Mouse (Mus musculus) hindbrain, embryonic 12.5 days (tissue): ENCODE data around the gene Scn2b. TPM values are rescaled to one million over a fixed set of nuclear protein-coding genes. Genes with fewer than 3 reads are reported as not detected.

Source experiments
- ATAC-seq: fragments of 200-750 bp; cut with Nextera tagmentation; 2 replicates; pipeline ENCODE4 v1.8.0; 2017; ENCODE audit warnings: moderate TSS enrichment; ENCODE audit not compliant: low FRiP score
- H3K27ac ChIP-seq: fragments of 300-500 bp; sonication (generic); 2 replicates; pipeline ENCODE4 v1.5.1; 2016; ENCODE audit warnings: mild to moderate bottlenecking
- H3K27me3 ChIP-seq: fragments of 300-500 bp; sonication (generic); 2 replicates; pipeline ENCODE4 v1.6.1; 2016; ENCODE audit warnings: mild to moderate bottlenecking
- H3K36me3 ChIP-seq: fragments of 300-500 bp; sonication (generic); 2 replicates; pipeline ENCODE4 v1.6.1; 2016; ENCODE audit warnings: mild to moderate bottlenecking
- H3K4me1 ChIP-seq: fragments of 300-500 bp; sonication (generic); 2 replicates; pipeline ENCODE4 v1.6.1; 2016
- H3K4me2 ChIP-seq: fragments of 300-500 bp; sonication (generic); replicated peaks from 2 replicates; pipeline ENCODE4 v1.6.1; 2016; ENCODE audit warnings: mild to moderate bottlenecking
- H3K4me3 ChIP-seq: fragments of 300-500 bp; sonication (generic); 2 replicates; pipeline ENCODE4 v1.5.1; 2016; ENCODE audit warnings: mild to moderate bottlenecking
- H3K9ac ChIP-seq: fragments of 300-500 bp; sonication (generic); 2 replicates; pipeline ENCODE4 v1.6.1; 2016; ENCODE audit warnings: mild to moderate bottlenecking, moderate library complexity
- H3K9me3 ChIP-seq: fragments of 300-500 bp; sonication (generic); replicated peaks from 2 replicates; pipeline ENCODE4 v1.6.1; 2016; ENCODE audit warnings: mild to moderate bottlenecking
- WGBS: fragments of 180-500 bp; shearing (Covaris S2); methylation state at CpG from one replicate; pipeline ENCODE4 v1.1.7; 2016; 5-methylcytosine and 5-hydroxymethylcytosine counted together
- polyA plus RNA-seq: library from polyadenylated mRNA; unstranded; fragments of >200 nt; fragmentation: Nextera tagmentation; extraction: Ambion mirVana; gene quantifications from 2 replicates; pipeline ENCODE4 v1.2.1, GENCODE M21; 2016

Gene Scn2b
- polyA plus RNA-seq, 1 experiment from 2014 or later = 4.7 TPM

DNA sequence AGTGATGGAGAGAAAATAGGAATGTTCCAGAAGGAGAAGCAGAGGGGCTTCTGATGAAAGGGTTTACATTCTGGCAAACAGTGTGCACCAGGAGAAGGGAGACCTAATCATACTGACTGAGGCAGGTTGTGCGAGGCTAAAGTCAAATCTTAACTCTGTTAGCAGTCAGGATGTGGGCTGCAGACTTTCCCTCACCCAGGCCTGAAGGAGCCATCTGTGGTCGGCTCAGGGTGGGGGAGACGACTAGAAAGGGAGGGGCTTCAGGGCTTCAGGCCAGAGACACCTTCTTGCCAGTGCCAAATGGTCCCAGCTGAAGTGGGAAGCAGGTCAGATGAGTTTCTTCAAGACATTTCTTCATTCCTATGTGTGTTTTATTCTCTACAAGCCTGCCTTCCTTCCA lies 19.2 kb upstream of the Scn2b start:
- Histone ChIP-seq H3K27me3 (0 out of 2 replicates have a peak, but pooled peaks cover 3% of the 10 kb centered on the region), H3K4me3 (no peak overlapping the region), H3K27ac (no peak overlapping the region), H3K9me3 (no peaks in the 10 kb centered on the region), H3K4me2 (no peak overlapping the region), H3K9ac (no peak overlapping the region), H3K36me3 (no peaks in the 10 kb centered on the region), H3K4me1 (no peaks in the 10 kb centered on the region)
- ATAC-seq = no peak
- WGBS = 66% methylated on average over 3 of the region's 3 CpGs

DNA sequence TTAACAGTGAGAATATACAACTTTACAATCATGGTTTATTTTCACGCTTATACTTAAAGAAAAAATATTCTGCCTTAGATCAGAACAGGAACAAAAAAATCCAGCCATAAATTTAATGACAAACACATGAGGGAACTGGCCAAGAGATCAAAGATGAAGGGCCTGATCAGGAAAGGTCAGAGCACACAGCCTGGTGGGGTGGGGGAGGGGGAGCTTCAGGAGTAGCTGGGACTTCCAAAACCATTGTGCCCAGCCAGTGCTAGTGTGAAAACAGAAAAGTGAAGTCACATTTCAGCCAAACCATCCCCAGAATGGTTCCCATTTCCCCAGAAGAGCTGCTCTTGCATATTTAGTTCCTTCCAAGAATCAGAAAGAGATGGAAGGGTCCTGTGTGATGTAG lies 15.1 kb upstream of the Scn2b start:
- 71% methylated on average over 1 of the region's 1 CpGs for WGBS
- H3K27ac ChIP-seq = no peak overlapping the region
- no peaks in the 10 kb centered on the region for H3K27me3 ChIP-seq
- no peaks in the 10 kb centered on the region for H3K9me3 ChIP-seq
- no peak for ATAC-seq
- H3K4me3 ChIP-seq = no peak overlapping the region
- no peak overlapping the region for H3K4me2 ChIP-seq
- H3K4me1 ChIP-seq = no peaks in the 10 kb centered on the region
- H3K9ac ChIP-seq = no peak overlapping the region
- no peaks in the 10 kb centered on the region for H3K36me3 ChIP-seq

DNA sequence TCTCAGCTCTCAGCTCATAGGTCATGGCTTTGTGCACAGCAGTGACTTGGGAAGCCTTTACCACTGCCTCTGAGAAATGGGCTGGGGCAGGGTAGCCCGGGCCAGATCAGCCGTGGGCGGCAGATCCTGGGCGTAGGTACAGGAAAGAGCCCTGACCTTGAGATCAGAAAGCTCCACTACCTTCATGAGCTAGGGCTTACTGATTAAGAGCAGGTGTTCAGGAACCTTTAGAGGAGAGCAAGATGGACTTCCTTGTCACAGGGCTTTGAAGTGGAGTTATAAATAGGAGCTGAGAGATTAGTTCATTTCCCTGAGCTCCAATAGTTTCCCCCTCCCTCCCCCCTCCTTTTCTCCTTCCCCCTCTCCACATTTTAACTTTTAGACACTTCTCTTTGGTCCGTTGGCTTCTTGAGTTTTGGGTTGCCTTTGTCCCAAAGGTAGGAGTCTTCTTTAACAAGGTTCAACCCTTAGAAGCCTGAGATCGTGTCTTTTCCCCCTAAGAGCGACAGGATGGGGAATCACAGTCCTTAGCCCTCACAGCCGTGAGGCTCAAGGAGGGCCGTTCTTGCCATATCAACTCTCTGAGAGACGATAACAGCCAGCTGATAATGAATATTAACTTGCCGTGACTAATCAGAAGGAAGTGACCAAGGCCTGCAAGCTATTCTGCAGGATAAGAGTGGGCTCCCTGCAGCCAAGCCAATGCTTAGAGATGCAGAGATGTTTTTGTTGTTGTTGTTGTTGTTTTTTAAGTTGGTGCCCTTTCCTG lies 14.2 kb upstream of the Scn2b start:
- ATAC-seq = no peak
- Histone ChIP-seq H3K4me1 (no peaks in the 10 kb centered on the region), H3K27ac (no peak overlapping the region), H3K36me3 (no peaks in the 10 kb centered on the region), H3K27me3 (no peaks in the 10 kb centered on the region), H3K9ac (no peak overlapping the region), H3K4me2 (no peak overlapping the region), H3K4me3 (no peak overlapping the region), H3K9me3 (no peaks in the 10 kb centered on the region)
- 74% methylated on average over 11 of the region's 11 CpGs for WGBS

GRCm38 (mm10) chr9:45105596-45106374 lies 11.8 kb upstream of the Scn2b start:
- Histone ChIP-seq H3K27ac (no peak overlapping the region), H3K4me2 (no peak overlapping the region), H3K4me3 (no peak overlapping the region), H3K9me3 (no peaks in the 10 kb centered on the region), H3K9ac (no peak overlapping the region), H3K36me3 (no peaks in the 10 kb centered on the region), H3K4me1 (no peaks in the 10 kb centered on the region), H3K27me3 (no peaks in the 10 kb centered on the region)
- ATAC-seq = no peak
- WGBS = 90% methylated on average over 2 of the region's 2 CpGs

DNA sequence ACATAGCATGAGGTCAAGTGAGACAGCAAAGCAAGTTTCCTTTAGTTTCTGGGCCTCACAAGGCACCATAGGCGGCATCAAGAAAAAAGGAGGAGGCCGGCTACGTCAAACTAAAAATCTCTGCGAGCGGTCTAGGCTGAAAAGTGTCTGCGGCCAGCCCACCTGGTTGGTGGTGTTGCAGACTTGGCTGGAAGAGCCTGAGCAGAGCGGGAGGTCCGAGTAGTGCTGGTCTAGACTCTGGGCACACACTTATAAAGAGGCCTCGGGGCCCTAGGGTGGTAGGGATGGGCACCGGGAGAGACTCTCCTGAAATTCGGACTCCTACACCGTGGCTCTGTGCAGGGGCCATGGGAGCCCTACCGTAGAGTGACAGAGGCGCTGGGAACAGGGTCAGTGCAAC lies 1.9 kb upstream of the Scn2b start:
- peak overlapping the region; percentile 58 for H3K4me2 ChIP-seq
- peak overlapping the region; percentile 47 for H3K9ac ChIP-seq
- 0 out of 2 replicates have a peak overlapping the region, but pooled peaks have one; percentile 12 for H3K27ac ChIP-seq

GRCm38 (mm10) chr9:45116819-45117218 lies 763 bp upstream of the Scn2b start:
- Histone ChIP-seq H3K9ac (no peak overlapping the region), H3K4me3 (no peak overlapping the region), H3K36me3 (no peaks in the 10 kb centered on the region), H3K9me3 (no peaks in the 10 kb centered on the region), H3K4me2 (no peak overlapping the region), H3K27ac (no peak overlapping the region), H3K27me3 (peaks cover 8% of the 10 kb centered on the region), H3K4me1 (peaks cover 17% of the 10 kb centered on the region)
- ATAC-seq = no peak
- 65% methylated on average over 9 of the region's 9 CpGs for WGBS

More for the DNA sequence above, 1.9 kb upstream of the Scn2b start:
- peak; percentile 48 for ATAC-seq
- Histone ChIP-seq H3K9me3 (no peaks in the 10 kb centered on the region), H3K4me1 (peaks cover 17% of the 10 kb centered on the region), H3K4me3 (peak overlapping the region; percentile 36), H3K36me3 (no peaks in the 10 kb centered on the region), H3K27me3 (peaks cover 8% of the 10 kb centered on the region)
- whole genome bisulfite sequencing = 4% methylated on average over 14 of the region's 14 CpGs

GRCm38 (mm10) chr9:45118552-45118951 lies 970 bp downstream of the Scn2b start:
- no peak overlapping the region for H3K27ac ChIP-seq
- peaks cover 23% of the 10 kb centered on the region for H3K4me1 ChIP-seq
- H3K9ac ChIP-seq = peak overlapping the region; percentile 76
- peaks cover 6% of the 10 kb centered on the region for H3K27me3 ChIP-seq
- peak overlapping the region; percentile 54 for H3K4me2 ChIP-seq
- ATAC-seq = no peak
- H3K9me3 ChIP-seq = no peaks in the 10 kb centered on the region
- 26% methylated on average over 10 of the region's 10 CpGs for WGBS
- no peaks in the 10 kb centered on the region for H3K36me3 ChIP-seq
- peak overlapping the region; percentile 58 for H3K4me3 ChIP-seq

GRCm38 (mm10) chr9:45119316-45119953 lies 1.9 kb downstream of the Scn2b start:
- Histone ChIP-seq H3K36me3 (no peaks in the 10 kb centered on the region), H3K9me3 (no peaks in the 10 kb centered on the region), H3K4me3 (peak overlapping the region; percentile 58; the same call in 1 of the 2 replicates), H3K4me1 (peaks cover 23% of the 10 kb centered on the region), H3K27ac (no peak overlapping the region), H3K4me2 (peak overlapping the region; percentile 54), H3K27me3 (peaks cover 6% of the 10 kb centered on the region), H3K9ac (no peak overlapping the region)
- no peak for ATAC-seq
- WGBS = 90% methylated on average over 8 of the region's 8 CpGs

DNA sequence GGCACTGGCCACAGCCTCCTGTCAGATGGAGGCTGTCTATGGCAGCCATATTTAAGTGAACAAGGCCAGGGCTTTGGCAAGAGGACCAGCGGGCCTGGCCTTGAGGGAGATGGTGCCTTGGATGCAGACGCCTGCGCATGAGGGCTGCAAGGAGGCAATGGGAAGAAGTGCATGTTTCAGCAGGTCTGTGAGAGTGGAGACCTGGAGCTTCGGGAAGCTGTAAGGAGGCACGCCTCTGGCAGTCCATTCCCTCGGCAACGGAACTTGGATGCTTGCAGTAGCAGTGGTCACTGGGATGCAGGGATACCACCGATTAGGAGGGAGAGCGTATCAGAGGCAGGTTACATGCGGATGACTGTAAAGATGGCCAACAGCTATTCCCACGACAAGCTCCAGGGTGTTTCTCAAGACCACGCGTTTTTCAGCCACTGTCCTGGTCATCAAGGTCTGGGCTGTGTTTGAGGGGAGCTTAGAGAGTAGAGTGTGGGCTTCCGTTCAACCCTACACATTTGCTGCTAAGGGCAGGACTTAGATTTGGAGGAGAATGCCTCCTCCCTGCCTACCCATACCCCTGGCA lies 2.5 kb downstream of the Scn2b start:
- H3K4me2 ChIP-seq = no peak overlapping the region
- no peak overlapping the region for H3K27ac ChIP-seq
- no peak for ATAC-seq
- peaks cover 6% of the 10 kb centered on the region for H3K27me3 ChIP-seq
- WGBS = 92% methylated on average over 14 of the region's 14 CpGs
- H3K9ac ChIP-seq = no peak overlapping the region
- peaks cover 23% of the 10 kb centered on the region for H3K4me1 ChIP-seq
- H3K4me3 ChIP-seq = no peak overlapping the region
- no peaks in the 10 kb centered on the region for H3K36me3 ChIP-seq
- no peaks in the 10 kb centered on the region for H3K9me3 ChIP-seq

GRCm38 (mm10) chr9:45120567-45120966 lies 3.0 kb downstream of the Scn2b start:
- Histone ChIP-seq H3K36me3 (peaks cover 5% of the 10 kb centered on the region), H3K27ac (no peak overlapping the region), H3K9ac (no peak overlapping the region), H3K4me1 (peaks cover 23% of the 10 kb centered on the region), H3K4me3 (no peak overlapping the region), H3K9me3 (no peaks in the 10 kb centered on the region), H3K27me3 (peaks cover 6% of the 10 kb centered on the region), H3K4me2 (no peak overlapping the region)
- no peak for ATAC-seq
- WGBS = 88% methylated on average over 6 of the region's 6 CpGs

GRCm38 (mm10) chr9:45121001-45121400 lies 3.4 kb downstream of the Scn2b start:
- no peak overlapping the region for H3K9ac ChIP-seq
- 68% methylated on average over 6 of the region's 6 CpGs for WGBS
- H3K4me2 ChIP-seq = no peak overlapping the region
- H3K36me3 ChIP-seq = peaks cover 9% of the 10 kb centered on the region
- H3K27ac ChIP-seq = no peak overlapping the region
- H3K27me3 ChIP-seq = peaks cover 6% of the 10 kb centered on the region
- H3K9me3 ChIP-seq = no peaks in the 10 kb centered on the region
- H3K4me3 ChIP-seq = no peak overlapping the region
- ATAC-seq = no peak
- H3K4me1 ChIP-seq = peaks cover 20% of the 10 kb centered on the region

- Histone ChIP-seq H3K27me3 (peaks cover 3% of the 10 kb centered on the region), H3K9ac (0 out of 2 replicates have a peak overlapping the region, but pooled peaks have one; percentile 19), H3K4me2 (peak overlapping the region; percentile 35), H3K9me3 (no peaks in the 10 kb centered on the region), H3K4me3 (no peak overlapping the region), H3K4me1 (peaks cover 18% of the 10 kb centered on the region), H3K27ac (no peak overlapping the region), H3K36me3 (peaks cover 15% of the 10 kb centered on the region)
- 9% methylated on average over 10 of the region's 10 CpGs for WGBS
- 0 out of 2 replicates have a peak, but pooled peaks have one; percentile 37 for ATAC-seq
These were observed 4.2 kb downstream of the Scn2b start for GRCm38 (mm10) chr9:45121769-45122168.
